Mouse (Mus musculus) left cerebral cortex, postnatal 36 days (tissue): ENCODE results near the gene Spryd3. TPM values are rescaled to one million over a fixed set of nuclear protein-coding genes. Genes with fewer than 3 reads are reported as not detected.
"Not testable (repeated sequence)": the region's sequence is repeated elsewhere in the genome, so short reads cannot be mapped to it uniquely, and the experiment has no call there.

Experiments used
- DNase-seq, 2 experiments: peaks; one replicate each; pipeline ENCODE4 v3.0.0; 2021 to 2022; ENCODE audit warnings: low spot score in 2 of 2, mixed read lengths in 1 of 2
- intact Hi-C: fragments of 180-260 bp; cut with DNase I; formaldehyde crosslinking; loops from one replicate; pipeline ENCODE4 v1.15.1; 2025
- total RNA-seq, 2 experiments: library from RNA; stranded (reverse); gene quantifications; 2 replicates each; pipeline ENCODE4 v1.2.3; 2021

The Spryd3 gene
- 100 to 1,000 TPM; 140 to 160 TPM for total RNA-seq

- intact Hi-C loops: no loop called here
- peak; percentile 99 for DNase-seq
Observed at GRCm38 (mm10) chr15:102136129-102136758, at the start of gene Spryd3. Gene Spryd3, minus strand, starts transcription at chr15:102136234.

DNA sequence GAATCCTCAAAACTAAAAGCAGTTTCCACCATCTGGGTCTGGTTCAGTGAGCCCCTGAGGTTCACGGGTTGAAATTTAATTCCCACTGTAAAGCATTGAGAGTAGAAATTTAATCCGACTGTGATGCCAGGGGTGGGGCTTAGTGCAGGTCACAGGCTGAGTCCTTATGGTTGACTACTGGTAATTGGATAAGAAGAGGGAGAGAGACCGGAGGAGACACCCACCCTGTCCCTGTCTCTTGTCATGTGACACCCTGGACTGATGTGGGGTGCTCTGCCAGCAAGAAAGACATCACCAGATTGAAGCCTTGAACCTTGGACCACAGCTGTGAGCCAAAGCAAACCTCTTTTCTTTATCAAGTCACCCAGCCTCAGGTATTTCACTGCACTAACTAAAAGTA is 47.0 kb upstream of the Spryd3 start:
- intact Hi-C loops: no loop called here
- DNase-seq: no peak

DNA sequence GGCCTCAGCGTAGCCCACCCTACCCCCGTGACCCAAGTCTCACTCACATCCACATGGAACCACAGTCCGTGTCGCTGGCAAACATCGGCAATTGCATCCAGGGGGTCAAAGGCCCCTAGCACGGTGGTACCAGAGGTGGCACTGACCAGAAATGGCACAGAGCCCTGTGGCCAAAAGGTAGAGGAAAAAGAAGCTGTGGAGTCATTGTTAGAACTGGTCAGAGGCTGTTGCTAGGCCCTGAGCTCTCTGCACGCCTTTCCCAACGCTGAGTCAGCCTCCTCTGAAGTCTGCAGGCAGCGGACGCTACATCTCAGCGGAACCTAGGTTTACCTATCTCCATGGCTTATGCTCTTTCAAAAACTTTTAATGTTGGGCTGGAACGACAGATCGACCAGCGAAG is 43.9 kb upstream of the Spryd3 start:
- no peak for DNase-seq
- intact Hi-C loops: loop anchor here (2.0 kb wide), 1 partner anchor 45 kb away; no protein-coding TSS in a partner anchor

DNA sequence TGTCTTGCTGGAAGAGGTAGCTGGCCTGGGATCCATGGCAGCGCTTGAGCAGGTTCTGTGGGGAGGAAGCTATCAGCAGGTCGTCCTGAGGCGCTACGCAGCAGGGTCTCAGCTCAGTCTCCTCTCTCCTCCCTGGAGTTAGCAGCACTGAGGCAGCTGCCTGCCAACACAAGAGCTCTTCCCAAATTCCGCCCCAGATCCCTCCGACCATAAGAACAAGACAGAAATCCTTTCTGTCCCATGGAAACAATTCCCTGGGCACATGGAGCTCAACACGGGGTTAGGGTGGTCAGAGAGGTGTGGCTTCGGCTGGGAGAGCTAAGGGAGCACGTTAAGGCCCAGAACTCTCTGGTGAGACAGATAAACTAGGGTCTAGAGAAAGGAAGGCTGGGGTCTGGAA is 43.1 kb upstream of the Spryd3 start:
- DNase-seq: no peak
- intact Hi-C loops: loop anchor here (2.0 kb wide), 1 partner anchor 46 kb away; no protein-coding TSS in a partner anchor

GRCm38 (mm10) chr15:102178279-102178678 is 42.2 kb upstream of the Spryd3 start:
- peak; percentile 53 to 73 for DNase-seq
- intact Hi-C loops: loop anchor here (2.0 kb wide), 1 partner anchor 47 kb away; no protein-coding TSS in a partner anchor

DNA sequence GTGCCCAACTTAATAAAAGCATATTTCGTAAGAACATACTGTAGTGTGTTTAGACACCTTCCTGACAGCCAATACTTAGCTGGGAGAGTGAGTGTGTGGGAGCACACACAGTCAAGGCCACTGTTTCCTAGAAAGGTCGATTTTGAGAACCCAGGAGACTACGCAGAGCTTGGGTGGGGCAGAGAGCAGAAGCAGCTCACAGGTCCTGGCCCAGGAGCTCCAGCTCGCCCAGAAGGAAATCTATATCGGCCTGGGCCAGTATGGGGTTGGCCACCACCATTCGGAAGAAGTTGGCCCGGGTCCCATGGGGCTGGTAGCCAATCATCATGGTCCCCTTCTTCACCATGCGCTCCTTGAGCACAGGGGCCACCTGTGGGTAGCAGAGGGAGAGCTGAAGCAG is 41.4 kb upstream of the Spryd3 start:
- intact Hi-C loops: no loop called here
- no peak for DNase-seq

DNA sequence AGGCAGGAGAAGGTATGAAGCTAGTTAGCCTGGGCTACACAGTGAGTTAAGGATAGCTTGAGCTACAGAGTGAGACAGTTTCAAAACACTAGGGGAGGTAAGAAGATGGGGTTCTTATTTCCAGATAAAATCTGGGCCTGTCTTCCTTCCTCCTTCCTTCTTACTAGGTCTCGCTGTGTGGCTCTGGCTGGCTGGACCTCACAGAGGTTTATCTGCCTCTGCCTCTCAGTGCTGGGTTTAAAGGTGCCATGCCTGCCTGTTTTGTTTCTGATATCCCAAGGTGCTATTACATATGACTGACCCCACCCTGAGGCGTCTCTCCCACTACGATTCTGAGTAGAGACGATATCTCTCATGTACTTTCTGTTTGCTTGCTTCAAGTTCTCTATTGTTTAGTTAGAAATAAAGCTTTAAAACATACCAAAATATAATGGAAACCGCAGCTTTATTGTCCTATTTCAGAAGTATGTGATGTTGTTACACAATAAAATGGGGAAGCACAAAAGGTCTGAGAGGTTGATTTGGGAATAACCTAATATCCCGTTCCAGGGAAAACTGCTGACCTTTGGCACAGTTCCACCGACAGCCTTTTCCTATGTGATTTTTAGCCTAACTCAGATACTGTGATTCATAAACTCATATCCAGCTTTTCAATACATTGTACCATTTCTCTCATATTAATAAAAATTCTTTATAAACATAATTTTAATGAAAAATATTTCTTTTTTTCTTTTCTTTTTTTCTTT is 40.7 kb upstream of the Spryd3 start:
- DNase-seq: no peak
- intact Hi-C loops: no loop called here

GRCm38 (mm10) chr15:102175736-102176319 is 39.8 kb upstream of the Spryd3 start:
- intact Hi-C loops: no loop called here
- DNase-seq: no peak

DNA sequence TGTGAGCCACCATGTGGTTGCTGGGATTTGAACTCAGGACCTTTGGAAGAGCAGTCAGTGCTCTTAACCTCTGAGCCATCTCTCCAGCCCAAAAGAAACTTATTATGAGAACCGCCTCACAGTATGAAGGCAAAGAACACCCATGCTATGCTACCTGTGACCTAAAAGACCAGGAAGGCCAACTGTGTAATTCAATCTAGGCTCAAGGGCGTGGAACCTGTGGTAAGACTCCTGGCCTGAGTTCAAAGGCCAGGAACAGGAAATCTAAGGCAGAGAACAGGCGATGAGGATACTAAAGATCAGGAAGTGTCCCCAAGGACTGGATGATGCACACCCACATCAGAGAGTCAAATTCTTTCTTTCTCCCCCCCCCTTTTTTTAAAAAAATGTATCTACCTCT is 37.5 kb upstream of the Spryd3 start:
- no peak for DNase-seq
- intact Hi-C loops: no loop called here

- intact Hi-C loops: no loop called here
- DNase-seq: no peak
Observed at GRCm38 (mm10) chr15:102169064-102169463, 33.0 kb upstream of the Spryd3 start.

GRCm38 (mm10) chr15:102167620-102168021 is 31.6 kb upstream of the Spryd3 start:
- no peak for DNase-seq
- intact Hi-C loops: no loop called here

GRCm38 (mm10) chr15:102165468-102166100 is 29.6 kb upstream of the Spryd3 start:
- no peak for DNase-seq
- intact Hi-C loops: no loop called here

GRCm38 (mm10) chr15:102163900-102164693 is 28.1 kb upstream of the Spryd3 start:
- no peak for DNase-seq
- intact Hi-C loops: no loop called here

DNA sequence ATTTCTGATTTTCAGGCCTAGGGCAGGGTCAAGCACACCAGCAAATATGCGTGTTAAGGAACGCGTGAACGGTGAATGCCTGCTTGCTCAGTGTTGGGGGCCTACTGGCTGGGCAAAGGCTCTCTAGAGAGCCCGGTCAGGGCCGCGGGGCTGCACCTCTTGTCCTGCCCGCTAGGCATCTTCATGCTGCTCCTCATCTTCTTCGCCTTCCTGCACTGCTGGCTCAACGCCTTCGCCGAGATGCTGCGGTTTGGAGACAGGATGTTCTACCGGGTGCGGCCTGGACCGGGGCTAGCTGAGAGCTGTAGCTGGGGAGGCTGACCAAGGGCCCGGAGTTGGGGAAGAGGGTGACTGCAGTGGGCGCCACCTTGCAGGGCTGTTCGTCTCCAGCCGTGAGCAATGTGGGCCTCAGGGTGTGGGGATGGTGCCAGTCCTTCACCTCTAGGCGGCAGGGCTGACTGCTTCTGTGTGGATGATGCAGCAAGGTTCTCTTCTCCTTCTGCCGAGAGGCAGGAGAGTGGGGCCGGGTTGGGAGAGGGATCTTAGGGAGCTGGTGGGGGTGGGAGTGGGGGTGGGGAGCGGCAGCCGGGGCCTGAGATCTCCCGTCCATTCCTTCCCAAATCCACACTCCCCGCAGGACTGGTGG is 24.5 kb upstream of the Spryd3 start:
- intact Hi-C loops: no loop called here
- no peak for DNase-seq

GRCm38 (mm10) chr15:102156836-102157235 is 20.8 kb upstream of the Spryd3 start:
- intact Hi-C loops: no loop called here
- DNase-seq: no peak

GRCm38 (mm10) chr15:102155006-102155405 is 19.0 kb upstream of the Spryd3 start:
- DNase-seq, intact Hi-C loops: not testable (repeated sequence)

DNA sequence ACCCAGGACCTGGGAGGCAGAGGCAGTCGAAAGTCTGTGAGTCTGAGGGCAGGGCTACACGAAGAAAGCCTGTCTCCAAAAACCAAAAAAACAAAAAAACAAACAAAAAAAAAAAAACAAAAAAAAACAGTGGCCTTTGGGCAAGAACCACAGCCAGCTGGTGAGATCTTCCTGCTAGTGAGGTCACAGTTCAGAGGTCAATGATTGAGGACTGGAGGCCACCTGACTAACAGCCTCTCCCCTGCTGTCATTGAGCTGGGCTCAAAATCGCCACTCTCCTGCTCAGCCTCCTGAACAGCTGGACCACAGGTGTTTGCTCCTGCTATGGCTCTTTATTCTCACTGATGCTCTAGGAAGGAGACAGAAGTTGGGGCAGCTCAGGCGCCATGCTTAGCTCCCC is 16.6 kb upstream of the Spryd3 start:
- intact Hi-C loops: no loop called here
- DNase-seq: no peak

GRCm38 (mm10) chr15:102150301-102151135 is 14.5 kb upstream of the Spryd3 start, which contains the start of gene Soat2:
Gene Soat2, plus strand, starts transcription at chr15:102150526.
- DNase-seq: no peak
- intact Hi-C loops: no loop called here
